Mouse (Mus musculus) cerebellum, postnatal 25 days (tissue): Measurements from ENCODE around the gene Echdc3.

ENCODE experiments used
- DNase-seq, 2 experiments: peaks; one replicate each; pipeline ENCODE4 v3.0.0; 2021; ENCODE audit warnings: mixed read lengths in 2 of 2

Gene Echdc3

DNA sequence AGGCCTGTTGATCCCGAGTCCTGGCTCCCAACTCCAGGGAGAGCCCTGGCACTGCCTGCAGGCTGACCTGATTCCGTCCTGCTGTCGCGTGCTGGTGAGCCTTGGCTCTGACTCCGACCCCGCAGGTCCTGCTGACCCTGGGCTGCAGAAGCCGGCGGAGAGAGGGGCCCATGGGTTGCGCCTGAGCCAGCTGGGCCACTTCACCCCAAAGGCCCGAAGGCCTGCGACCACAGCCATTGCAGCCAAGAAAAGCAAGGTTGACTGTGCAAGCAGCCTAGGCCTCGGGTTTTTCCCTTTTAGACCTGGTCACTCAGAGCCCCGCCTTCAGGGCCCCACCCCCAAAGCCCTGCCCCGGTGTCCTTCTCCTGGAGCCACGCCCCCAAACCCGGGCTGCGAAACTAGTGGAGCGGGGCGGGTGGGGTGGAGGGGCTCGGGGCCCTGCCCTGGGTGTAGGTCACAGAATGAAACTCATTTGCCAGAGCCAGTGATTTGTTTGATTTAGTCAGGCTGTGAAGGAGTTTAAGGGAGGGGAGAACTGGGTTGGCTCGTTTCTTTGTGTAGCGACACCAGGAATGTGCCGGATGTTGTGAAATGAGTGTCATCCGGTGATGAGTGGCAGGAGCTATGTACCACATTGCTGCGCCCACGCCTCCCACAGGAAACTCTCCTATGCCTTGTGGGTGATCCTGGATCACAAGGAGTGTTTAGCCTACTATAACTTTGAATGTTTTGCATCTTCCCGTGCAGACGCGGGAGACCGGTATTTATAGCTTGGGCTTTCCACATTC is at the start of gene Echdc3:
Gene Echdc3 (minus strand): TSS at position 310 of the 788 bp plus-strand sequence.
- DNase-seq, result peak; percentile 91

DNA sequence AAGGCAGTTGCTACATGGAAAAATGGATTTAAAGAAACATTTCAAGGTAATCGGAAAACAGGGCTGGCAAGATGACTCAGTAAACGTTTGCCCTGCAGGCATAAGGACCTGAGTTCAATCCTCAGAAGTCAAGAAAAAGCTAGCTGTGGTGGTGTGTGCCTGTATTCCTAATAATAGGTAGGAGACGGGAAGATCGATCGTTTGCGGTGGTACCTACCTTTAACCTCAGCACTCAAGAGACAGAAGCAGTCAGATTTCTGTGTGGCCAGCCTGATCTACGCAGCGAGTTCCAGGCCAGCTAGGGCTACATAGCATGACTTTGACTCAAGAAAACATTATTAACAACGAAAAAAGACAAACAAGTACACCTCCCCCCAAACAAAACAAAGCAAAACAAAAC is 48.9 kb upstream of the Echdc3 start:
- no peak for DNase-seq

DNA sequence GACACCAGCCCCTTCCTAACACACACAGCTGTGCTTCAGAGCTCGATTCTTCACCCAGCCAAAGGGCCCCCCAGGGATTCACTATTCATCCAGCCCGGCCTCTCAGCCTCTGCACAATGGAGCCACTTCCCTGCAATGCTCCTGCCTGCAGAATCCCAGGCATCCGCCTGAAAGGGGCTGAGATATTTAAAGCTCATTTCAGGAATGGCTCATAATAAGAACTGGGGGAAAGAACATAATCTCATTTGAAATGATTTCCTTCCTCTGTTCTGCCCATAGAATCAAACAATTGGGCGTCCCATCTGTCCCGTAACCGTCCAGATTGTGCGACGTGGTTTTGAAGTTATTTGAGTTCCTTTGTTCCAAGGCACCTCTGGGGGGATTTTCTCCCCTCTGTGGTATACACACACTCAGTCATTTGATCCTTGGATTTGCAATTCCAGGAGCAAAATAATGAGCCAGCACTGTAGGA is 48.4 kb upstream of the Echdc3 start:
- no peak for DNase-seq

DNA sequence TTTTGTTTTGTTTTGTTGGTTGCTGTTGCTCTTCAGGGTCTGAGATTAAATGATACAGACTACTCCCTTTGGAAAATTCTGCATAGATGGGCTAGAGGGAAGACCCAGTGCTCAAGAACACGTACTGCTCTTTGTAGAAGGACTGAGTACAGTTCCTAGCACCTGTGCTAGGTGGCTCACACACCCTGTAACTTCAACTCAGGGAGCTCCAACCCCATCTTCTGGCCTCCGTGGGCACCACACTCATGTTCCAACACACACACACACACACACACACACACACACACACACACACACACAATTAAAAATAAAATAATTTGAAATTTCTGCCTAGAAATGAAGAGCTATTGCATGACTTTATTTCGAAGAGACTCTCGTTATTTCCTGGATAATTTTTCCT is 47.8 kb upstream of the Echdc3 start:
- no peak for DNase-seq

DNA sequence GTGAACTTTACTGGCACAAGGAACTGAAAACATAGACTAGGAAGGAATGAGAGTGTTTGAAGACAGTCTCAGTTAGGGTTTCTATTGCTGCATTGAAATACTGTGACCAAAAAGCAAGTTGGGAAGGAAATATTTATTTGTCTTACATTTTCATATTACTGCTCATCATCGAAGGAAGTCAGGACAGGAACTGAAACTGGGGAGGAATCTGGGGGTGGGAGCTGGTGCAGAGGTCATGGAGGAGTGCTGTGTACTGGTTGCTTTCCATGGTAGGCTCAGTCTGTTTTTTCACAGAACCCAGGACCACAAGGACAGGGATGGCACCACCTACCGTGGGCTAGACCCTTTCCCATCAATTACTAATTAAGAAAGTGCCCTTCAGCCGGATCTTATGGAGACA is 46.3 kb upstream of the Echdc3 start:
- DNase-seq, result no peak

DNA sequence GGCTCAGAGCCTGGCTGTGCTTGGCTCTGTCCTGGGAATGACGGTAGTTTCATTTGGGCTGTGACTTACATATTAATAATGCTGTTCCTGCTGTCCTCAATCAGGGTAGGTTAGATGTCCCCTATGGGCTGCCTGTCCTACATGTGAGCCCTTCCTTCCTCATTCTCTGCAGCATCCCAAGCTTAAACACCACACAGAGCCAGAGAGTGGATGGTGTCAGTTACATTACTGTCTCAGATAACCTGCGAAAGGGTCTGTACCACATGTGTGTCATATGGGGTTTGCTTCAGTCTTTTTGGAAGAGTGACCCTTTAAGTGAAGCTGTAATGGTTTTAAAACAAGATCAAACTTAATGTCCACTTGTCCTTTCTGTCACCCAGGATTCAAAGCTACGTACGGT is 45.2 kb upstream of the Echdc3 start:
- no peak for DNase-seq

DNA sequence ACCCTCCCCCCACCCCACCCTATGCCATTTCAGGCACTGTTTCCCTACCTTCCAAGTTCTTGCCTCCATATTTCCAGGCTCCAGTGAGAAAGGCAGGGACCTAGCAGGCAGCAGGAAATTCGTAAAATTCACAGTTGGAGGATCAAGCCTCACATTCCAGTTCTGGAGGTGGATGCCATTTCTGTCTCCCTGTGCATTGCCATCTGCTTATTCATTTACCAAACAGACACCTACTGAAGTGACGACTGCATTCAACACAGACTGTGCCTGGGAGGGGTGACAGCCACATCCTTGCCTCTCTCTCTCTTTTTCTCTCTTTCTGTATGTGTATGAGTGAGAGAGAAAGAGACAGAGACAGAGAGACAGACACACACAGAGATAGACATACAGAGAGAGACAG is 44.3 kb upstream of the Echdc3 start:
- no peak for DNase-seq

DNA sequence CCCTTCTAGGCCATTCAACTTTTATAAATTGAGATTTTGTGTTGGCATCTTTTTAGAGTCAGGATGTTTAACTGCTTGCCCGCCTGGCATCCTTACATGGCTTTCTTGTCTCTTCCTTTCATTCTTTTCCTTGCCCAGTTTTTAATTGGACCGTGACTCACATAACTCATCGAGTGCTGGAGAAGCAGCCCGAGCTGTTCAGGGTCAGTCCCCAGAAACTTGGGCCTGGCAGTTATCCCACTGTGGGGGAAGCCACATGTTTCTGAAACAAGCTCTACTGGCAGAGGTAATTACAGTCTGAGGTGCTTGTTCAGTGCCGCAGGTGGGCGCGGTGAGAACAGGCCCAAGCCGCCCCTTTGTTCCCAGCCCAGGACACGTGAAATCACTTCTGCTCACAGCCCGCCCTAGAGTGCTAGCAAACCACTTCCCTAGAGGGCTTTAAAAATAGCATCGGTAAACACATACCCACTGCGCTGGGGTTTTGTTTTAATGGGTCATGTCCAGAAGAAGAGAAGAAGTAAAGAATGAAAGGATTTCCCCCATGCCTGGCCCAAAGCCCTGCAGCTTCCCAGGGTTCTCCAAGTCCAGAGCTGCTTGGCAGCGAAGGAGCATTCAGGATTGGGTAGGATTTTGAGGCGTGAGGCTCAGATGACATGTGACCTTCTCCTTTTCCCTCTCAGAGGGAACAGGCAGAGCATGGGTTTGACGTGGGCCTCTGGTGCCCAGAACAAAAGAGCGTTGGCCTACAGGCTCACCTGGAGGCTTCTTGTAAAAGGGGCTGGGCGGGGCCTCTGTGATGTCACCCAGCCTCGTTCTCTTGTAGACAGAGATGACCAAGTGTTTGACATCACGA is 43.4 kb upstream of the Echdc3 start:
- peak; percentile 33 to 47 for DNase-seq

DNA sequence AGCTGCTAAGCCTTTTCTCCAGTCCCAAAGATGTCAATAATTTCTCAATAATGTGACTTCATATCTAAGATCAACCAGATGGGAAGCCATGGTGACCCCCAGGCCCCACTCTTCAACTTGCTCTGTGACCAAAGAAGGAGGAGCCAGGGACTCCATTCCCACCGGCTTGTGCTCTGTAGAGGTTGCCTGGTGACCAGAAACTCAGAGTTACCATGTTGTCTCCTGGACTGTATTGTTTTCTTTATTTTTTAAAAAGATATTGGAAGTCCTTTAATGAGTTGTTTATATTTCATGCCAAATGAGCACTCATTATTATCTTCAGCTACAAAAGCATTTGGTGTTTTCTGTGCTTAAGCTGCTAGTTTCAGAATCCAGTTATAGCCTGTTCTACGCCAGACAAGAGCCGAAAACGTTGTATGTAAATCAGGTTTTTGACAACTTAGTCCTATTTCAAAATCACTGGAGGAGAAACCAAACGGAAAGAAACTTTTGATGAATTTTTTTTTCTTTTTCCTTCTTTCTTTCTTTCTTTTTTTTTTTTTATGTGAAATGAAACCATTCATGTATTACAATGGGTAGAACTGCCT is 42.7 kb upstream of the Echdc3 start:
- DNase-seq, result no peak

DNA sequence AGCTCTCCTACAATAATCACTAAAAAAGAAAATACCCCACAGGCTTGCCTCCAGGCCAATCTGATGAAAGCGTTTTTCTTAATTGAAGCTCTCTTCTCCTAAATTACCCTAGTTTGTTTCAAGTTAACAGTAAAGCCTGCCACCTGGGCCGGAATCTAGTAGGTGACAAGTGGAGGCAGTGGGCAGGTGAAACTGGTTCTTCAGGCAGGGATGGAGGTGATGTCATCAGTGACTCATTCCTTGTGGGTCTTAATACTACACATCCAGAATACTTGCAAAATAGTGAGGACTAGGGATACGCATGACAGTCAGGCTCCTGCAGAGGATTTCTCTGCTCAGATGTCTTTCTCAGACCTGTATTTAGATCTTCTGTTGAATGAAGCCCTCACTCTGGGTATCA is 39.7 kb upstream of the Echdc3 start:
- DNase-seq, result no peak

DNA sequence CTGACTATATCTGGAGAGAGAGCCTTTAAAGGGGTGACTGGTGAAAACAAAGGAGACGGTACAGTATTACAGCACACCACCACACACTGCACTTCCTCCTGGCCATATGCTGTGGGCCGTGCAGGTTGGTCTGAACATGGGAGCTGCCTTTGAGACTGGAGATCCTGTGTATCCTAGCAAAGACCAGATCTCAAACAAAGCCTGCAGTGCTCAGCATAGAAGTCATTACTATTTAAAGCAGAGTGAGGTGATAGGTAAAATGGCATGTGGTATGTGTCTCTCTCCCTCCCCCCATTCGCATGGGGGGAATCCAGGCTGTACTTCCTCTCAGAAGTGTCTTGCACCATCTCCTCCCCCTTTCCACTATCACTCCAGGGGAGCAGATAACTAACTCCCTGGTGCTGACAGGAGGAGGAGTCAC is 38.3 kb upstream of the Echdc3 start:
- DNase-seq, result no peak

DNA sequence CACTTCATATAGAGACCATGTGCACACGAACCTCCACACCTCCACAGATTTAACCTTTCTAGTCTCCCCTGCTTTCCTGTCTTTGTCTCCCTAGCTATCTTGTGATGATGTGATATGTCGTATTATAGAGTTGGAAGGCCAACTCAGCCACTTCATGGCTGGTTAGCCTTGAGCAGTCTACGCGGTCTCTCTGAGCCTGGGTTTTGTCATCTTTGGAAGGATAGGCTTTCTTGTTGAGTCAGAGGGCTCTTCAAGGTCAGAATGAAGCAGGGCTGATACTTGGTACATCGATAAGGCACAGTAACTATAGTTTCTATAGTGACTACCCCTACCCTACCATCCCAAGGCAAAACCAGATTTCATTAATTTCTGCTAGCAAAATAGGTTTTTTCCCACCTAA is 28.6 kb upstream of the Echdc3 start:
- no peak for DNase-seq

DNA sequence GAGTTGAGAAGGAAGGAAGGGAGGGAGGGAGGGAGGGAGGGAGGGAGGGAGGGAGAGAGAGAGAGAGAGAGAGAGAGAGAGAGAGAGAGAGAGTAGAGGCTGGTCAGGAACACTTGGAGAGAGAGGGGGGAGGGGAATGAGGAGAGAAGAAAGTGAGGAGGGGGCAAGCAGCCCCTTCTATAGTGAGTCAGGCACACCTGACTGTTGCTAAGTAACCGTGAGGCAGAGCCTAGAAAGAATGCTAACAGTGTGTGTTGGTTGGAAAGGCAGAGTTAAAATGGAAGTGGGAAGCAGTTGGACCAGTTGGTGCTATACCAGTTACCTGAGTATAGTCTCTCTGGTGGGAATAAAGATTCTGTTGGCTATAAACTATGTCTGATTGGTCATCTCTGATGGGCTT is 27.2 kb upstream of the Echdc3 start:
- DNase-seq, result no peak

DNA sequence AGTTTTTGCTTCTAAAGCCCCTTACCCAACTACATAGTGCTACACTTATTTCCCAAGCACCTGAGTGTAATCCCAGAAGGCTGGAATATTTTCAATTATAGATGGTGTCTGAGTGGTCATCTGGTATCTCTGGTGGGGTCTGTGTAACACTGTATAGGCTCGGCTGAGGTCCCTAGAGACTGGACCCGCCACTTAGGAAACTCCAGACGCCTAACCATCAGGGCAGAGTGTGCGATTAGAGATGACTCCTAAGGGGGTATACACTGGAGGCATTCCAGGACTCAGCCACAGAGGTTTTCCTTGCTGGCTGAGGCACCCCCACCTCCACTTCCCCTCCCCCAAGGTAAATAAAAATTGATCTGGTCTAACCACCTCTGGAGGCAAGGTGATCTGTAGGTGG is 26.5 kb upstream of the Echdc3 start:
- DNase-seq, result no peak

DNA sequence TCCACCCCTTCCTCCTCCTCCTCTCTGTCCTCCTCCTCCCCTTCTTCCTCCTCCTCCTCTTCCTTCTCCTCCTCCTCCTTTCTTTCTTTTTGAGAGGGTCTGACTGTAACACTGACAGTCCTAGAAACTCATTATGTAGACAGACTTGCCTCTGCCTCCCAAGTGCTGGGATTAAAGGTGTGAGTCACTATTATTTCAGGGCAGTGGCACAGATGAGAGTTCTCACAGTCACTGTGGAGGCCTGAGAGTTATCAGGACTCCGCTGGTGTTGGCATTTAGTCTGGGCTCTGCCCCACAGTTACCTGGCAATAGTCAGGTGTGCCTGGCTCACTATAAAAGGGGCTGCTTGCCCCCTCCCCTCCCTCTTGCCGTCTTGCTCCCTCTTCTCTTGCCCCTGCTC is 25.8 kb upstream of the Echdc3 start:
- no peak for DNase-seq

DNA sequence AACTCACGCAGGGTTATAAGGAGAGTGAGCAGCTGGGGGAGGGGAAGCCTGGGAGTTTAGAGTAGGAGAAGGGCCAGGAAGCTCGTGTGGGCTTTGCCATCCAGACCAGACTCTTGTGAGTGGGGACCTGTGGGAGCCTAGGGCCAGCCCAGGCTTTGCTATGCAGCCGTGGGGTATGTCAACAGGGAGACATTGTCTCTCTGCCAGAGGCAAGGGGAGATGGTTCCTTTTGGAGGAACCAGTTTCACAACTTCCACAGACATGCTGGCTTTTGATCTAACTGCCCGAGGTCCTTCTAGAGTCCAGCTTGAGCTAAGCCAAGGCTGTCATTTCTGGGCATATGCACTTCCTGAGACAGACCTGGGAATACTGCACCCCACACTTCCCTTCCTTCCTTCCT is 25.4 kb upstream of the Echdc3 start:
- DNase-seq, result no peak

DNA sequence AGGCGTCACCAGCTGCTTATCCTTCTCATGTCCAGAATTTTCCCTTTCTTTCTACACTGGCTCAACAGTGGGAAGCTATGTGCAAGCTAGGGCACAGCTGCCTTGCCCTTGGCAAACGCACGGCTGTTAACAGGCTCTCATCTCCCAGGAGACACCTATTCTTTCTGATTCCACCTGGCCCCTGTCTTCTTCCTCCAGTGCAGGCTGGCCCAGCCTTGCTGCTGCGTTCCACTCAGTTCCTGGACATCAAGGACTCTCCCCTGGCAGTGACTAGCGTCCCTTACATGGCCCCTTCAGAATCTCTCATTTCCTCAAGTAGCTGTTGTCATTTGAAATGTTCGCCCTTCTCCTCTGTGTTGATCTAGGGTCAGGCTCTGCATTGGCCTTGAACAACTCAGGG is 20.5 kb upstream of the Echdc3 start:
- no peak for DNase-seq

DNA sequence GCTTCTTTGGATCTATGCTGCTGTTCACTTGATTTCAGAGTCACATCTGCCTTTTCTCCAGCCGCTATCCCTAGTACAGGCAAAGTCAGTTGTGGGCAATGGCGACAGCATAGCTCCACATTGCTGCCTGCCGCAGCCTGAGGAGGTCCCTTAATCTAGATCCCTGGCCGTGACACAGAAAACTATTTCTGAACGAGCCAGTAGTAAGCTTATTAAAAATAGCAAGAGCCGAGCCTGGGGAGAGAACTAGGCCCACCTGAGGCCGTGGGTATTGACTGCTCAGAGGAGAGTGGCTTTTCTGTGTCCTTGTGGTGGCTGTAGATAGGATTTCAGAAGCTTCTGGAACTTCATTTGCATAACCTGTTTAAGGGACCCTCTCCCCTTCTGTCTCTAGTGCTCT is 19.9 kb upstream of the Echdc3 start:
- no peak for DNase-seq

DNA sequence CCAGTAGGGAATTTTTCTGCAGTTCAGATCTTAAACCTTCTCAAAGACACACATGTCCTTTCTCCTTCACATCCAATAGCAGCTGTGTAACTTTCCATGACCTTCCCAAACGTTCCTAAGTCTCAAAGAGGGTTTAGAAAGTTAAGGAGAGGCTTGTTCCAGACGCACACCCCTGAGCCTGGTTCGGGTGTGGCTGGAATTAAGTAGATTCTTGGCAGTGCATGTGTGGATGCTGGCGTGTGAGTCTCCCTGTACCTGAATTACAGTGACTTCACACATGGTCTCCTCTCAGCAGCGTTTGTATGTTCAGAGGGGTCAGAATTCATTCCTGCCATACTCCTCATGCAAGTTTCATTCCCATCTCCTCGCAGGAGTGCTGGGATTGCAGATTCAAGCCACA is 18.0 kb upstream of the Echdc3 start:
- DNase-seq, result no peak

DNA sequence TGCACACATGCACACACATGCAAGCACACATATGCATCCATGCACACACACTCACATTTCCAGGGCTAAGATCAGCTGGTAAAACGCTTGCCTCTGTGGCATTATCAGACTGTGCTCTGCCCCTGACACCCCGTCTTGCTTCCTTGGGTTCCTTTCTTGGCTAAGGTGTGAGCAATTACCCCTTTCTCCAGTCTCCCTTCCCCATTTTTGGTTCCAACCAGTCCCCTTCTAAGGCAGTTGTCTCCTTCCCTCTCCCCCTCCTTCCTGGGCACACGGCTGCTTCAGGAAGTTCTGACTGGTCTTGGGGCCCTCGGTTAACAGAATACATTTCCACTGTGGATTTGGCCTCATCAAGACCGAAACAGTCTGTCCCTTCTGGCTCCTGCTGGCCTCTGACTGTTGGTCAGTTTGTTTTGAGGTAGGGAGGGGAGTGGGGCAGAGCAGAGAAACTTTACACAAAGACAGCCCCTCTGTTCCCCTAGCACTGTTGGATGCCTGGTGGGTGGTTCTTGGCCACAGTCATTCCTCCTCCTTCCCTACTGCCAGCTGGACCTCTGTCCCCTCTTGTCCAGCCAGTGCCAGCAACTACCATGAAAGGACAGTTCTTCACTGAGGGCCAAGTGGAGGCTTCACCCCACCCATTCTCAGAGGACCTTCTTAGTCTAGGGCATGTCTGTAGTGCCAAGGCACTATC is 16.9 kb upstream of the Echdc3 start:
- DNase-seq, result peak; percentile 22 to 47

DNA sequence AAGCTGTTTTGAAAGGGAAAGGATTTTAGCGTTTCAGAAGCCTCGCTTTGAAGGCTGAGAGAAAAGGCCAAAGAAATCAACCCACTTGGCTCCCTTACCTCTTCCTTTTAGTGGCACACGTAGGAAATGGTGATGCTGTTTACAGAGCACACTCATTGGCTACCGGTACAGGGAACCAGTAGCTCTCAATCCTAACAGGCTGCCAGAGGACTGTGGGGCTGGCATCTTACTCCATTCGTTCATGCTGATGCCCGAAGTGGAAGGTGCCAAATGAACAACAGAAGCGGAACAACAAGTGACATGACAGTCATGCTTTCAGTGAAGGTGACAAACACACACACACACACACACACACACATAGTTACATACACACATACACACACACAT is 14.2 kb upstream of the Echdc3 start:
- peak; percentile 32 to 44 for DNase-seq

DNA sequence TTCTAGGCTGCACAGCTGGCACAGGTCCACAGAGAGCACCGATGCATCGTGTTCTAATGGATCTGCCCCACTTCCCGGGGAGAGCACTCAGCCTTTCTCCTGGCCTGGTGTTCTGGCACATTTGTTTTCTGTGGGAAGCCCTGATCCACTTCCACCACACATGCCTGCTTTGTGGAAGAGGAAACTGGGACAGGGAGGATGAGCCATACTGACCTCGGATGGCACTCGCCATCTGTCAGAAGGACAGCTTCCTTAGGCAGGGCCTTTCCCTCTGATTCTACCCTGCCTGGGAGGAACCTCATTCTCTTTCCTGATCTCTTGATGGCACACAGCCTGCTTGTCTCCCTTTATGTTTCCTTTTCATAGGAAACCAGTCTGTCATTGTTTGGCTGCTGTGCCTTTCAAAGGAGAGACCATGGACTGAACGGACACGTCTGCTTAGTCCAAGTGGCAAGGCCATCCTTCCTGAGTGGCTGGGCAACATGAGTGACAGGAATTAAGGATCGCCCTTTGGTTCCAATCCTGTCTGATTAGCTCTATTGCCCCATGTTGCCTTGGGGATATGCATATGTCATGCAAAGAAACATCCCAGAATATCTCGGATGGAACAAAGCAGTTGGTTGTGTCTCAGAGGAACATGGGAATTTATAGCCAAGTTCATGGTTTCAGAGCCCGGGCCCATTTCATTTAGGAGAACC is 13.7 kb upstream of the Echdc3 start:
- DNase-seq, result peak; percentile 74 to 75
